Mouse (Mus musculus) cerebellum, adult 9-10 months (tissue): ENCODE data around the gene Amfr.
A peak's percentile ranks its signal among the peaks of the same experiment; 100 is the strongest.

Experiments
- DNase-seq: peaks from one replicate; pipeline ENCODE4 v3.0.0; 2022

The Amfr gene

DNA sequence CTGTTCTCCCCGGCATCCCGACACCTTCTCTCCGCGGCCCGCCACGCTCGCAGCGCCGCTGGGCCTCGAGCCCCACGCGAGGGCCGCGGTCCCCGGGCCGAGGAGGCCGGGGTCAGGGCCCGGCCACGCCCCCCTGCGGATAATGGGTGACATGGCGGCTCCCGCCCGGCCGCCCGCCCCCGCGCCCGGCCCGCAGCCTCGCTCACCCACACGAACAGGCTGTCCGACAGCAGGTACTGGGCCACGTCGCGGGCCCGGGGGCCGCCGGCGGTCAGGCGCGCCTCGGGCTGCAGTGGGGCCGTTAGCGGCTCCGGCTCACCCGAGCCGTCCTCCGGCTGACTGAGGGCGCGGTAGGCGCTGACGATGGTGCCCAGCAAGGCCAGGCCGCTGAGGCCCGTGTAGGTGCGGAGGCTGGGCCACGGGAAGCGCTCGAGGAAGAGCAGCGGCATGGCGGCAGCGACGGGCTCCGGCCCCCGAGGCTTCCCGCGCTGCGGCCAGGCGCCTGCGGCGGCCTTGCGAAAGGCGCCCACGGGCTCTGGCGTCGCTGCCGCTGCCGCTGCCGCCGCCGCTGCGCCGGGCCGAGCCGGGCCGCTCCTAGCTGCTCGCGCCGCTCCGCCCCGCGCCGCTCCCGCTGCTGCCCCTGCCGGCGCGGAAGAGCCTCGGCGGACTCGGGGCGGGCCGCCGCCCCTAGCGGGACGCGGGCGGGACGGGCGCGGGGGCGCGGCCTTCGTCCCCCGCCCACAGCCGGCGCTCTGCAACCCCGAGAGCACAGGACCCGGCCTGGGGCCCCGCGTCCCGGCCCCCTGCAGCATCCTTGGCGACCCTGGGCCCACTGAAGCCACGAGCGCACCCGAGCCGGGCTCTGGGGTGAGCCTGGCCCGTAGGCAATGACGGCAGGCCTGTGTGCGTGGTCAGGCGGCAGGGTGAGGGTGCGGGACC, at the start of gene Amfr:
TSS of gene Amfr (minus strand) at position 830 of the 939 bp plus-strand sequence.
- DNase-seq: peak; percentile 68

DNA sequence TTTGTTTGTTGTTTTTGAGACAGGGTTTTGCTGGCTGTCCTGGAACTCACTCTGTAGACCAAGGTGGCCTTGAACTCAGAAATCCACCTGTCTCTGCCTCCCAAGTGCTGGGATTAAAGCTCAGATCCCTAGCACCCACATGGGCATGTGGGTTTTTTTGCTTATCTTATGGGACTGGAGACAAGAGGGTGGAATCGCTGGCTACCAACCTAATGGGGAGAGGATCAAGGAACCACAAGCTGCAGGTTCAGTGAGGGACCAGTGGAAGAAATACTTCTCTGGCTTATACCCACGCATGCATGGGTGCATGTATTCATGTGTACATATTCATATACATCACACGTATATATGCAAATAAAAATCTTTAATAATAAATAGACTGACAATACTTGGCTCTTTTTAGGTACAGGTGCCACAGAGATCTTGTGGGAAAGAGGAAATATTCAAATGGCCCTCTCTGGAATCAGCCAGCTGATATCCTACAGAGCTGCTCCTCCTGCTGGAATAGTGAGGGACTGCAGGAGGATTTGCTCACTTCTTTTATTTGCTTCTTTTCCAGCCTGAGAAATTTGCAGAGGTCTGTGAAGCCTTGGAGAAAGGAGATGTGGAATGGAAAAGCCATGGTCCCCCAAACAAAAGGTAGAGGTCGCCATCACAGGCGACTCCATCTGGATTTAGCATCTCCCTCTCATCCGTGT, 44.7 kb upstream of the Amfr start:
- DNase-seq: peak; percentile 66

- DNase-seq: no peak
Observed at GRCm38 (mm10) chr8:94052696-94053095, 40.1 kb upstream of the Amfr start.

- DNase-seq: peak; percentile 32
Observed at GRCm38 (mm10) chr8:94047845-94048244, 35.2 kb upstream of the Amfr start.

DNA sequence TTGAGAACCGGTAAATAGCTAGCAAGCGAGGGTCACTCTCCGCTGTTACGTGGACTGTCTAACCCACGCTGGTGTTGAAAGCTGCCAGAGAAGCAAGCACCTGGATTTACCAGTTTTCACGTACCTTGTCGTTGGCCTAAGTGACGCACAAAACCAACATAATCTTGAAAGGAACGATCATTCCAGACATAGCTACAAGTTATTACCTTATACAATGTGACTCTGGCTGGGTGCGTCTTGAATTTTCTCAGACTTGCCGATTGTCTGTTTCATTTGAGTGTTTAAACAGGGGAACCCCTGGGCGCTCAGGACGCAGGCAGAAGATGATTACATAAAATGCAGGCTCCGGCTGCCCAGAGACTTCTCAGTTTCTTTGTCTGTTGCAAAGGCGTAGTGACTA, 25.2 kb upstream of the Amfr start:
- DNase-seq: no peak

DNA sequence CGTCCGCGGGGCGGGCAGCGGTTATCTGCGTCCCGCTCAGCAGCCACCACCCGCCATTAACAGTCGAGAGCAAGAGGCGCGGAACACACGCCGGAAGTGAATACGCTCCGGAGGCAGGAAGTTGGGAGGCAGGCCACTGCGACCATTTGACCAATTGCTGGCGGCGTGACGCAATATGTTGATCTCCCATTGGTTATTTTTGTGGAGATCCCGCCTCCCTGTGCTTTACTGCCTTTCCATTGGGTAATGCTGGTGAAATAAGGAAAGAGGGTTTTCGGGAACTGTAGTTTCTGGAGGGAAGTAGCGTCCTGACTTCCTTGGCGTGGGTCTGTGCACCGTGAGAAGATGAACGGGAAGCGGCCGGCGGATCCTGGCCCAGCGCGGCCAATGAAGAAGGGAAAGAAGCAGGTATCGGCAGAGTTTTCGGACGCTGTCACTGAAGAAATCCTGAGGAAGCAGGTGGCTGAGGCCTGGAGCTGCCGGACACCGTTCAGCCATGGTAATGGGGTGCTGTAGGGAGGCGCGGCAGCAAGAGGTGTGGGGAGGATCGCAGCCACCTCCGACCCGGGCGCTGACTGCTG, 24.4 kb upstream of the Amfr start, which contains the start of the genes Nudt21 and Ogfod1:
TSS of gene Nudt21 (minus strand) at position 88 of the 581 bp plus-strand sequence.
TSS of gene Ogfod1 (plus strand) at position 255 of the 581 bp plus-strand sequence.
- peak; percentile 98 for DNase-seq

DNA sequence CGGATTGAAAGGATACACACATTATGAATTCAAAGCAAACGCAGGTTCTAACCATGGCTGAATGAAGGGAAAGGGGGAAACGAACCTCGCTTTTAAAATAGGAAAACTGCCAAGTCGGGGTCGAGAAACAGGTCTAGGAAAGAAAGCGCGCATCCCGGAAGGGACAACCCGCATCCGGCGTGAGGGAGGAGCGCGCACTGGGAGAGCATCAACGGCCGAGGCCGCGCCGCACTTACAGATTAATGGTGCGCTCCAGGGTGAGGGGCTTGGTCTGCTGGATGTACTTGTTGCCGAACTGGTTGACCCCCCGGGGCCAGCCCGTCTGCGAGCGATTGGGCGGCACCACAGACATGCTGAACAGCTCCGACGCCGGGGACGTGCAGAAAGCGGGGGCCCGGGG, 23.9 kb upstream of the Amfr start:
- peak; percentile 79 for DNase-seq

DNA sequence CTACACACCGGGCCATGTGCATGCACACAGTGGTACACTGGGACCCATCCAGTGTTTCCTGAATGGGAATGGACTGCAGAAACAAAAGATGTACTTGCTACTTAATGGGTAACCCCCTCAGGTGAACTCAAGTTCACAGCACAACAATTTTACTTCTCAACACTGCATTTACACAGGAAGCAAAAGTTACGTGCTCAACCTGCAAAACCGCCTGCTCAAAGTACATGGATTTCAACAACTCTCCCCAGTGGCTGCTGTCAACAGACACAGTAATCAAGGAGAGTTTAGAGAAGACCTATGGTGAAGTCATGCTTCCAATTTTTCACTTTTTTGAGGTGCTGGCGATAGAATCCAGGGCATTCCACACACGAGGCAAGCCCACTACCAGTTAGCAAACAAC, 22.6 kb upstream of the Amfr start:
- no peak for DNase-seq

DNA sequence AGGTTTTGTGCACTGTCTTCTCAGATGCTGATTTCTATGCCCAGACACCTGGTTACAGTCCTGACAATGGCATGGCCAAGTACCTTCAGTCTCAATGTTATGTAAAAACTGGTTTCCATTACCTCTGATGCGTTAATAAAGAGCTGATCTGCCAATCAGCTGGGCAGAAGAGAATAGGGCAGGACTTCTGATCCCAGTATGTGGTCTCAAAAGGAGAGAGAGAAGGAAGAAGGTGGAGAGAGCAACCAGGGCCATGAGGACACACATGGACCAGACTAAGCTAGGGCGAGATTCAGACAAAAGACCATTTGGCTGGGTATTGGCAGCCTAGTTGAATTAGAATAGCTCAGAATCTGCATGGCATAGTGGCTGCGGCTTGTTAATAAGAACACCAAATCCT, 21.0 kb upstream of the Amfr start:
- no peak for DNase-seq

GRCm38 (mm10) chr8:94029701-94030100, 17.1 kb upstream of the Amfr start:
- DNase-seq: no peak

GRCm38 (mm10) chr8:94023916-94024315, 11.3 kb upstream of the Amfr start:
- DNase-seq: no peak

GRCm38 (mm10) chr8:94013026-94013612, 477 bp upstream of the Amfr start:
- DNase-seq: no peak

DNA sequence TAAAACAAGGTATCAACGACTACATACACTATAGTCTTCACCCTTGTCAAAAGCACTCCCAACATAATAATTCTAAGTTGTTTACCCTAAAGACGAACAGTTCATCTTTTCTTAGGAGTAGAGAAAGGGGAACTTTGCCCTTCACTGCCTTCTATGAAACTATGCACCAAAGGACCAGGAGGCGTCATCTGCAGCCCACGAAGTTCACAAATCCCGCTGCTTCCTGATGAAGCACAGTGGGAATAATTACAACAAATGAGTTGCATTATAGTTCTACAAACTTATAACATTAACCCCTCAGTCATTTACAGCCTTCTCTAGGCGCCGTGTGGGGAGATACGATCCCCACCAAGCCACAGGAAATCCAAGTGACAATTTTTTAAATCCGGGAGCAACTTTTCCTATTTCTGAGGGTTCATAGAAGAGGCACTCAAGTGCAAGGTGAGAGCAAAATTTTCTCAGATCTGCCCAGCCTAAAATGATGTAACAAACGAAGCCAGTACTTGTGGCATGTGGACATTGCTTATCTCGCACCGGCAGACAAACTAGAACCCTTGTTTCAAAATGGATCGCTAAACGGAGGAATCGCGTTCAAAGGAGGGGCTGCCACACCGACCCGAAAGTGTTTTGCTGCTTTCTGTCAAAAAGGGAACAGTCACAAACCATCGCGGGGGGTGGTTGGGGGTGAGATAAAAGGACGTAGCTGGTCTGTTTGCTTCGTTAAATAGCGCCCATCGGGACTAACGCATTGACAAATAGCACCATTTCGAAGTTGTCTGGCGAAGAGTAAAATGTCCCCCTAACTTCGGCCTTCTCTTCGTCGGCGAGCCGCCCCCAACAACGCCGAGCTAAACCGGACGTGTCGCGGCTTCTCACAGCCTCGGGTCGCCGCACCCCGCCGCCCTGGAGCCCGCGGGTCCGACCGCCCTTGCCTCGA, 1.3 kb downstream of the Amfr start:
- DNase-seq: peak; percentile 42

- peak; percentile 26 for DNase-seq
Observed at GRCm38 (mm10) chr8:94010101-94010705, 2.4 kb downstream of the Amfr start.

DNA sequence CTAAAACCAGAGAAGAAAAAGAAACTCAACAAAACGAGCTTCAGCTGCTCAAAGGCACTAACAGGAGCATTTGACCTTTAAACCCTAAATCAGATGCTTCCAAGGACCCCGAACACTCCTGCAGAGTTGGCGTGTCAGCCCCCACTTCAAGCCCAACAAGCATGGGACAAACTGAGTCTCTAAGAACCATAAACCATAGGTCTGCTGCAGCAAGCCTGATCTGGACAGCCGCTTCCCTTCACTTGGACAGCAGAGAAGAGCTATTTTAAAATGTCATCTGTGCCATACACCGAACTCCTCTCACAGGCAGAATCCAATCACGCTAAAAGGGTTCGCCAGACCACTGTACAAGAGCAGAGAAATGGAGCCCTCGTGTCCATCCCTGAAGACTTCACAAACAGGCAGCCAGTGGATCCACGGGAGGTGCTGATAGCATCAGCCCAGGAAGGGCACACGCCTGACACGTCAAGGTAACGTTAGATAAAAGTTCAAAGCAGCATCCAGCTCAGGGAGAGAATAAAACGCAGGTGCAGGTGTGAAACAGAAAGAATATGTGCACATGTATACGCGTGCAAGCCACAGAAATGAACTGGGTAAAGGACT, 3.3 kb downstream of the Amfr start:
- DNase-seq: no peak

DNA sequence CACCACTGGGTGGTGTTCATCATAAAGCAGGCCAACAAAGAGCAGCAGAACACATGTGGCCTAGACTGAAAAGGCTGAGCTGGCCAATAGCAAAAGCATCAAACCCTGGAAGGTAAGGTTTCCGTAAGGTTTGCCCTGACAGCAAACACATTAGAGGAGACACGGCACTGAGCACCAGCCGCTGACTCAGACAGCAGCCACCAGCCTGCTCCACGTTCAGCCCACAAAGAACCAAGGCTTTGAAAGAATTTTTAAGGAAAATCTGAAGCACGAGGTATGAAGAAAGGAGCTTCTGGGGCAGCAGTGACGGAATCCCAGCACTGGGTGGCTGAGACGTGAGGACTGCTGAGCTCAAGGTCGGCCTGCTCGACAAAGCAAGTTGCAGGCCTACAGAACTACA, 8.5 kb downstream of the Amfr start:
- no peak for DNase-seq

- no peak for DNase-seq
Observed at GRCm38 (mm10) chr8:93998961-93999360, 13.7 kb downstream of the Amfr start.

DNA sequence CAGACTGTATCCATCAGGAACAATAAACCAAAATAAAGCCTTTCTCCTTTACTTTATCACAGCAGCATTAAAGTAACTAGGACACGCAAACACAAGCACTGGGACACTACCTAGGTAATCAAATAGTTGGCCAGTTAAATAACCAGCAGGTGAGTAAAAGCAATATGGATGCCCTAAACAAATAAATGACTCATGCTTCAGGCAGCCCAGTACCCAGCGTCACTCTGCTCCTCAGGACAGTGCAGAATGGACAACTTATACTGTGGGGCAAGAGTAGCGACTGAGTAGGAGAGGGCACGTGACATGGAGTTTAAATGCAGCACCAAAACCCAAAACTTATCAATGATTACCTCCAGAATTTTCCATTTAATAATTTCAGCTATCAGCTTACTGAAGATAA, 22.9 kb downstream of the Amfr start:
- no peak for DNase-seq

- no peak for DNase-seq
Observed at GRCm38 (mm10) chr8:93984731-93985130, 27.9 kb downstream of the Amfr start.

DNA sequence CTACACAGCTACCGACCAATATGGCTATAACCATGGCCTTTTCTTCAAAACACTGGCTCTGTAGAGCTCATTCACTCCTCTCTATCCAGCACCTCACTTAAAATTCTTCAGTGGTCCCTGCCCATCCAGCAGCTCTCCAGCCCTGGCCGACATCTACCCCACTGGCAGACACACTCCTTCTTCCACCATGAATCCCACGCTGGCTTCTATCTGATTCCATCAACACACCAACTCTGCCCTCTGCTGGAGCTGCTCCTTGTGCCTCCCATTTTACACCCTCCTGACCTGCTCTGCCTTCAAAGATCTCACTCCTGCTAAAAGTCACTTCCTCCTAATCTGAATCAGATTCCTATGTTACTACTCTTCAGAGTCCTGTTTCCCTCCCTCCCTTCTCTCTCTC, 28.8 kb downstream of the Amfr start:
- DNase-seq: peak; percentile 45

GRCm38 (mm10) chr8:93981679-93982215, 30.9 kb downstream of the Amfr start:
- DNase-seq: no peak
